Mouse (Mus musculus): ENCODE measurements around the gene Riox2.

The Riox2 gene

DNA sequence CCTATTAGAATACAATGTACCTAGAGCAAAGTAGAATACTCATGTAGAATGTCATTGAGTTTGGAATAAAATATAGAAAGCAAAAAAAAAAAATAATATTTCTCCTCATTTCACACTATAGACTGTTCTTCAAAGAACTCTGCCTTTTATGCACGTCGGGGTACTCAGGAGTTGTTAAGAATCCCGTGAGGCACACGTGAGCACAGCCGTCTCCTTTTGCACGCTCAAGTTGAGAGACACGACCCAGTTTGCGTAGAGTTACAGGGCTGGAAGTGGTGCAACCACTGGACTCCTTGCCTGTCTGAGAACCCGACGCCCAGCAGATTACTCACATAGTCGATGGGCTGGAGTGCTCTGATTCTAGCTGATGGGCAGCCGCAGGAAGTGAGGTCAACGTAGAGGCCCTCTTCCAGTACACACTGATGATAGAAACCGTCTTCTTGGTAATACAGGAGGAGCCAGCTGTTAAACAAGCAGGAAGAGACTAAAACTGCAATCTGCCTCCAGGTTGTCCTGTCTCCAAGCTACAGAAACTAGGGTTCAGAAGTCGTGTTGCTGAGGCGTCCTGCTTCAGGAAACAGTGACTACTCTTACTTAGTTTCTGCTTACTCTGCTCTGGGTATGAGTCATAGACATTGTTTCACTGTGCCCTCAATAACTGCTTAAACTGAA is 50.3 kb downstream of the Riox2 start:
- DNase-seq, result no peak

DNA sequence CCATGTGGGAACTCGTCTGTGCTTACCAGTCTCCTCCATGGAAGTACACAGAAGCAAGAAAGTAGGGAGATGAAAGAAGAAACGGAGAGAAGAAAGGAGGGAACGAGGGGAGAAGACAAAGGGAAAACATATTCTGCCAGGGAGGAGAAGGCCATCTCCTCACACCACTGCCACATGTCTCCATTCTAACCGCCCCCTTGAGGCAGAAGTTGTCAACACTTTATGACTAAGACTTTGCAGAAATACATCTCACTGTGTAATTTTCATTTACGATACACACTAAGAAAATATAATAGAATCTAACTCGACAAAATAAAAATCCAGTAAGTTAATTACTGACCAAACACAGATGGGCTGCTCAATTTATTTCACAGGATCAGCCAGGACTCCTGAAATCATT is 55.4 kb downstream of the Riox2 start:
- no peak for DNase-seq

DNA sequence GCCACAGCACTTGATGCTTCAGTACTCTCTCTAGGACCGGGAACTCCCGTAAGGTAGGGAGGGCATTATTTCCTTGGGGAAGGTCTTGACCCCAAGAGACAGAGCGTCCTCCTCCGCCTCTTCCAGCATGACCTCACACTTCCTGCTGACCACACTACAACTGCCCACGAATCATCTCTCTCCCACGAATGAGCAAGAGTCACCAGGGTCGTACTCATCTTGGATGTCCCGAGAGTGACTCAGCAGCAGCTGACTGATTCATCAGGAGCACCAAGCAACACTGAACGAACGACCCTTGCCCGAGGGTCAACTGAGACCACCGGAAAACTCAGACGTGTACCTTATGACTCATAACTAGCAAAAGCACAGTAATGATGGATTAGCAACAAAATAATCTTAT is 58.0 kb downstream of the Riox2 start:
- DNase-seq, result no peak

GRCm38 (mm10) chr16:59531243-59531642 is 59.7 kb downstream of the Riox2 start:
- DNase-seq, result no peak

DNA sequence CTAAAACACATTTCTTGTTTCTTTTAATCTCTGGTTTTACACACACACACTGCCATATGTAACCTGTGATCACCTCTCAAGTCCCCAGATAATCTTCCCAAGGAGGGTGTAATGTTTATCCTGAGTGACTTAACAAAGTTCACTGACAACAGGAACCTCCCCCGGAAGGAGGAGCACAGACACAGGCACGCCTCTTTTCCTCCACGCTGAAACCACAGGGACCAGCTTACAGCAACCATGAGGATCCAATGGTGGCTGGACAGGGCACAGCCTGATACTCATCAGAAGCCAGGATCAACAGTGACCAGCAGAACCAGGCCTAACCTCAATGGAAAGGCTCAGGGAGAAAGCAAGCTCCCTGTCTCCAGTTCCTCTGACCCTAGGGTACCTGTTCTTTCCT is 61.0 kb downstream of the Riox2 start:
- DNase-seq, result no peak

DNA sequence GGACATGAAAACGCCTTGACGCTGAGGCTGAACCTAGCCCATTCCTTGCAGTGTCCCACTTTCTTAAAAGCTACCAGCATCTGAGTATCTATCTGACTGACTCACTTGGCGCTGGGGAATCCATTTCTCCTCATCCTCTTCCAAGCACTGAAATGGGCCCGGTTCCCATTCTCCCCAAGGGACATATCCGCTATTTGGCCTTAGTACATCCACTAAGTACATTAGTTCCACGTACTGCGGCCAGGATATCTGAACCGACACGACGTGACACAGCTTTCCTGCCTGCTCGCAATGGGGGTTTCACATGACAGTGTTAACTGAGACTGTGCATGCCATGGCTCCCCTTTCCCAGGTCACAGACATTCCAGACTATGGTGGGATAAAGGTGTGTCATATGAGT is 62.8 kb downstream of the Riox2 start:
- no peak for DNase-seq

- no peak for DNase-seq
Measured at GRCm38 (mm10) chr16:59535673-59536072, 64.1 kb downstream of the Riox2 start.

DNA sequence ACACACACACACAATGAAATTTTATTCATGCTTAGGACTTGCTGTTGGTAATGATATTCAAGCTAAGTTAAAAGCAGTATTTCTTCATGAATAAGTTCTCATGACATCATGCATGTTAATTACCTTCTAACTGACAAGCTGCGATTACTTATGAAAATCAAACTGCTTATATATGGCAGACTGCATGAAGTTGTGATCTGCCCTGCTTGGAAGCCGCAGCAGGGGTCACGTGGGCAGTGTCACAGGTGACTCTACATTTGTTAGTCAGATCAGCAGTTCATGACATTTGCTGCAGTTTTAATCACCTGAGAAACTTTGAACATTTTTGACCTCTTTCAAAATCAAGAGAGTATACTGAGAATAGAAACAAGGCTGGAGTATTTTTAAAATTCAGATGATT is 69.4 kb downstream of the Riox2 start:
- DNase-seq, result no peak

DNA sequence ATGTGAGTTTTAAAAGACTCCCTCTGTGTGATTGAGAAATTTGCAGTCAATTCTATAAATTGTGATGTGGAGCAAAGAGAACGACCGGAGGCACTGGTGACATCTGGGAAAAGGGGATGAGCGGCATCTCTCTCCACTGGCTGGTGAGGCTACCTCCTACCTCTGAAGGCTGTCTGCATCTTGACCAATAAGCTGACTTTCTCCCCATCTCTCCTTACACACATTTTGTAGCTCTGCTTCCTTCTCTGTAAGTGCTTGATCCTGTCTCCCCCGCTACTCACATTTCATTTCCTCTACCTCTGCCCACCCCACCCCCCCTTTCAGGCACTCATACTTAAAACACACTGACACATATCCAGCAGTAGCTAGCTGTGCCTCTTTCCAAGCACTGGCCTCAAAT is 69.8 kb downstream of the Riox2 start:
- no peak for DNase-seq

All from right cerebral cortex, postnatal 4 days (tissue).